Mouse (Mus musculus) liver, embryonic 13.5 days (tissue): ENCODE data around the gene Xxylt1. TPM values are rescaled to one million over a fixed set of nuclear protein-coding genes. Genes with fewer than 3 reads are reported as not detected.

Experiments used
- ATAC-seq: fragments of 200-750 bp; cut with Nextera tagmentation; 2 replicates; pipeline ENCODE4 v1.8.0; 2017; ENCODE audit warnings: low read depth, mild to moderate bottlenecking, moderate number of reproducible peaks, moderate library complexity
- DNase-seq: peaks from one replicate; pipeline ENCODE4 v3.0.0; 2022
- H3K27ac ChIP-seq: fragments of 300-500 bp; sonication (generic); 2 replicates; pipeline ENCODE4 v1.5.1; 2015; ENCODE audit warnings: moderate library complexity, mild to moderate bottlenecking, inconsistent platforms
- H3K27me3 ChIP-seq: fragments of 300-500 bp; sonication (generic); 2 replicates; pipeline ENCODE4 v1.6.1; 2015; ENCODE audit warnings: mild to moderate bottlenecking, inconsistent platforms
- H3K36me3 ChIP-seq: fragments of 300-500 bp; sonication (generic); 2 replicates; pipeline ENCODE4 v1.6.1; 2015; ENCODE audit warnings: mild to moderate bottlenecking, inconsistent platforms
- H3K4me1 ChIP-seq: fragments of 300-500 bp; sonication (generic); replicated peaks from 2 replicates; pipeline ENCODE4 v1.6.1; 2015; ENCODE audit warnings: inconsistent platforms
- H3K4me2 ChIP-seq: fragments of 300-500 bp; sonication (generic); 2 replicates; pipeline ENCODE4 v1.6.1; 2015; ENCODE audit warnings: inconsistent platforms, mild to moderate bottlenecking, moderate library complexity
- H3K4me3 ChIP-seq: fragments of 300-500 bp; sonication (generic); replicated peaks from 2 replicates; pipeline ENCODE4 v1.5.1; 2015; ENCODE audit warnings: mild to moderate bottlenecking, inconsistent platforms
- H3K9ac ChIP-seq: fragments of 300-500 bp; sonication (generic); 2 replicates; pipeline ENCODE4 v1.6.1; 2015; ENCODE audit warnings: mild to moderate bottlenecking, inconsistent platforms
- H3K9me3 ChIP-seq: fragments of 300-500 bp; sonication (generic); replicated peaks from 2 replicates; pipeline ENCODE4 v1.6.1; 2016; ENCODE audit warnings: inconsistent platforms
- WGBS: fragments of 180-500 bp; shearing (Covaris S2); methylation state at CpG from one replicate; pipeline ENCODE4 v1.1.7; 2015; ENCODE audit not compliant: insufficient replicate concordance; 5-methylcytosine and 5-hydroxymethylcytosine counted together
- polyA plus RNA-seq: library from polyadenylated mRNA; unstranded; fragments of >200 nt; fragmentation: Nextera tagmentation; extraction: Ambion mirVana; gene quantifications from 2 replicates; pipeline ENCODE4 v1.2.1, GENCODE M21; 2015

Gene Xxylt1
- polyA plus RNA-seq, 1 experiment from 2014 or later, result 3.1 TPM

GRCm38 (mm10) chr16:30934205-30934780 lies 146.9 kb downstream of the Xxylt1 start:
- WGBS, result 75% methylated on average over 11 of the region's 11 CpGs
- DNase-seq, result no peak
- no peak overlapping the region for H3K4me2 ChIP-seq

GRCm38 (mm10) chr16:30933366-30933765 lies 147.9 kb downstream of the Xxylt1 start:
- 0 out of 2 replicates have a peak, but pooled peaks cover 2% of the 10 kb centered on the region for H3K36me3 ChIP-seq
- H3K4me3 ChIP-seq, result no peak overlapping the region
- peaks cover 7% of the 10 kb centered on the region for H3K4me1 ChIP-seq
- DNase-seq (no peak), ATAC-seq (no peak)
- H3K27ac ChIP-seq, result no peak overlapping the region
- H3K4me2 ChIP-seq, result no peak overlapping the region
- no peak overlapping the region for H3K9ac ChIP-seq
- H3K9me3 ChIP-seq, result no peaks in the 10 kb centered on the region
- H3K27me3 ChIP-seq, result no peaks in the 10 kb centered on the region
- 44% methylated on average over 8 of the region's 8 CpGs for WGBS

More at GRCm38 (mm10) chr16:30934205-30934780, 146.9 kb downstream of the Xxylt1 start:
- no peak overlapping the region for H3K4me3 ChIP-seq
- no peaks in the 10 kb centered on the region for H3K9me3 ChIP-seq
- H3K27ac ChIP-seq, result no peak overlapping the region
- no peak overlapping the region for H3K9ac ChIP-seq
- H3K4me1 ChIP-seq, result 0 out of 2 replicates have a peak, but pooled peaks cover 4% of the 10 kb centered on the region
- H3K27me3 ChIP-seq, result no peaks in the 10 kb centered on the region
- no peak for ATAC-seq
- H3K36me3 ChIP-seq, result 0 out of 2 replicates have a peak, but pooled peaks cover 2% of the 10 kb centered on the region

- peaks cover 11% of the 10 kb centered on the region for H3K4me1 ChIP-seq
- no peak overlapping the region for H3K4me2 ChIP-seq
- WGBS, result 57% methylated on average over 4 of the region's 4 CpGs
- no peak overlapping the region for H3K9ac ChIP-seq
- H3K27ac ChIP-seq, result no peak overlapping the region
- H3K4me3 ChIP-seq, result no peak overlapping the region
- 0 out of 2 replicates have a peak, but pooled peaks cover 2% of the 10 kb centered on the region for H3K36me3 ChIP-seq
- no peaks in the 10 kb centered on the region for H3K27me3 ChIP-seq
- ATAC-seq (no peak), DNase-seq (no peak)
- H3K9me3 ChIP-seq, result no peaks in the 10 kb centered on the region
These were observed 148.4 kb downstream of the Xxylt1 start for GRCm38 (mm10) chr16:30932791-30933190.

- Histone ChIP-seq H3K4me2 (no peak overlapping the region), H3K27me3 (no peaks in the 10 kb centered on the region), H3K4me3 (no peak overlapping the region), H3K36me3 (0 out of 2 replicates have a peak, but pooled peaks cover 2% of the 10 kb centered on the region), H3K4me1 (peaks cover 11% of the 10 kb centered on the region), H3K9me3 (no peaks in the 10 kb centered on the region), H3K9ac (no peak overlapping the region), H3K27ac (no peak overlapping the region)
- WGBS, result 74% methylated on average over 5 of the region's 5 CpGs
- ATAC-seq (no peak), DNase-seq (no peak)
These were observed 149.0 kb downstream of the Xxylt1 start for GRCm38 (mm10) chr16:30932196-30932595.

GRCm38 (mm10) chr16:30929165-30929564 lies 152.1 kb downstream of the Xxylt1 start:
- no peaks in the 10 kb centered on the region for H3K9me3 ChIP-seq
- peaks cover 7% of the 10 kb centered on the region for H3K4me1 ChIP-seq
- H3K9ac ChIP-seq, result no peak overlapping the region
- DNase-seq (no peak), ATAC-seq (no peak)
- H3K4me3 ChIP-seq, result no peak overlapping the region
- WGBS, result 56% methylated on average over 3 of the region's 3 CpGs
- H3K36me3 ChIP-seq, result 0 out of 2 replicates have a peak, but pooled peaks cover 2% of the 10 kb centered on the region
- H3K27ac ChIP-seq, result no peak overlapping the region
- H3K27me3 ChIP-seq, result no peaks in the 10 kb centered on the region
- H3K4me2 ChIP-seq, result no peak overlapping the region

GRCm38 (mm10) chr16:30928076-30928750 lies 153.0 kb downstream of the Xxylt1 start:
- peaks cover 7% of the 10 kb centered on the region for H3K4me1 ChIP-seq
- DNase-seq, result no peak
- H3K9ac ChIP-seq, result no peak overlapping the region
- no peak overlapping the region for H3K4me3 ChIP-seq
- H3K9me3 ChIP-seq, result no peaks in the 10 kb centered on the region
- 56% methylated on average over 8 of the region's 8 CpGs for WGBS
- no peaks in the 10 kb centered on the region for H3K27me3 ChIP-seq
- no peak for ATAC-seq
- no peak overlapping the region for H3K27ac ChIP-seq
- H3K36me3 ChIP-seq, result 0 out of 2 replicates have a peak, but pooled peaks cover 2% of the 10 kb centered on the region
- no peak overlapping the region for H3K4me2 ChIP-seq

GRCm38 (mm10) chr16:30925496-30925895 lies 155.7 kb downstream of the Xxylt1 start:
- no peak overlapping the region for H3K4me3 ChIP-seq
- no peaks in the 10 kb centered on the region for H3K9me3 ChIP-seq
- 40% methylated on average over 4 of the region's 4 CpGs for WGBS
- no peak overlapping the region for H3K4me2 ChIP-seq
- 0 out of 2 replicates have a peak, but pooled peaks cover 2% of the 10 kb centered on the region for H3K36me3 ChIP-seq
- H3K27ac ChIP-seq, result no peak overlapping the region
- no peak overlapping the region for H3K9ac ChIP-seq
- ATAC-seq (no peak), DNase-seq (no peak)
- peaks cover 7% of the 10 kb centered on the region for H3K4me1 ChIP-seq
- H3K27me3 ChIP-seq, result no peaks in the 10 kb centered on the region

GRCm38 (mm10) chr16:30923899-30924298 lies 157.3 kb downstream of the Xxylt1 start:
- peaks cover 7% of the 10 kb centered on the region for H3K4me1 ChIP-seq
- 0 out of 2 replicates have a peak, but pooled peaks cover 5% of the 10 kb centered on the region for H3K9me3 ChIP-seq
- H3K9ac ChIP-seq, result no peak overlapping the region
- DNase-seq (no peak), ATAC-seq (no peak)
- no peak overlapping the region for H3K4me2 ChIP-seq
- no peaks in the 10 kb centered on the region for H3K27me3 ChIP-seq
- no peak overlapping the region for H3K27ac ChIP-seq
- 53% methylated on average over 7 of the region's 7 CpGs for WGBS
- no peak overlapping the region for H3K4me3 ChIP-seq
- H3K36me3 ChIP-seq, result no peaks in the 10 kb centered on the region

GRCm38 (mm10) chr16:30922548-30922947 lies 158.7 kb downstream of the Xxylt1 start:
- H3K9ac ChIP-seq, result no peak overlapping the region
- no peak overlapping the region for H3K4me3 ChIP-seq
- no peaks in the 10 kb centered on the region for H3K4me1 ChIP-seq
- no peak for ATAC-seq
- DNase-seq, result no peak
- 0 out of 2 replicates have a peak, but pooled peaks cover 5% of the 10 kb centered on the region for H3K9me3 ChIP-seq
- H3K36me3 ChIP-seq, result no peaks in the 10 kb centered on the region
- H3K27ac ChIP-seq, result no peak overlapping the region
- WGBS, result 62% methylated on average over 1 of the region's 1 CpGs
- H3K27me3 ChIP-seq, result no peaks in the 10 kb centered on the region
- H3K4me2 ChIP-seq, result no peak overlapping the region

- no peak for ATAC-seq
- WGBS, result 74% methylated on average over 7 of the region's 7 CpGs
- H3K9me3 ChIP-seq, result 0 out of 2 replicates have a peak, but pooled peaks cover 5% of the 10 kb centered on the region
These were observed 162.4 kb downstream of the Xxylt1 start for GRCm38 (mm10) chr16:30918866-30919265.

GRCm38 (mm10) chr16:30916931-30917330 lies 164.3 kb downstream of the Xxylt1 start:
- H3K4me3 ChIP-seq, result no peak overlapping the region
- no peak for DNase-seq
- ATAC-seq, result no peak
- H3K4me1 ChIP-seq, result no peaks in the 10 kb centered on the region
- 77% methylated on average over 3 of the region's 3 CpGs for WGBS
- H3K27me3 ChIP-seq, result no peaks in the 10 kb centered on the region
- no peaks in the 10 kb centered on the region for H3K36me3 ChIP-seq
- H3K27ac ChIP-seq, result no peak overlapping the region
- no peak overlapping the region for H3K9ac ChIP-seq
- no peak overlapping the region for H3K4me2 ChIP-seq
- 0 out of 2 replicates have a peak, but pooled peaks cover 5% of the 10 kb centered on the region for H3K9me3 ChIP-seq

More at GRCm38 (mm10) chr16:30918866-30919265, 162.4 kb downstream of the Xxylt1 start:
- no peaks in the 10 kb centered on the region for H3K27me3 ChIP-seq
- H3K4me3 ChIP-seq, result no peak overlapping the region
- no peak overlapping the region for H3K9ac ChIP-seq
- no peaks in the 10 kb centered on the region for H3K4me1 ChIP-seq
- no peak for DNase-seq
- no peak overlapping the region for H3K27ac ChIP-seq
- no peak overlapping the region for H3K4me2 ChIP-seq
- H3K36me3 ChIP-seq, result no peaks in the 10 kb centered on the region
